Mouse (Mus musculus): Measurements from ENCODE around the gene Gnb2.

DNA sequence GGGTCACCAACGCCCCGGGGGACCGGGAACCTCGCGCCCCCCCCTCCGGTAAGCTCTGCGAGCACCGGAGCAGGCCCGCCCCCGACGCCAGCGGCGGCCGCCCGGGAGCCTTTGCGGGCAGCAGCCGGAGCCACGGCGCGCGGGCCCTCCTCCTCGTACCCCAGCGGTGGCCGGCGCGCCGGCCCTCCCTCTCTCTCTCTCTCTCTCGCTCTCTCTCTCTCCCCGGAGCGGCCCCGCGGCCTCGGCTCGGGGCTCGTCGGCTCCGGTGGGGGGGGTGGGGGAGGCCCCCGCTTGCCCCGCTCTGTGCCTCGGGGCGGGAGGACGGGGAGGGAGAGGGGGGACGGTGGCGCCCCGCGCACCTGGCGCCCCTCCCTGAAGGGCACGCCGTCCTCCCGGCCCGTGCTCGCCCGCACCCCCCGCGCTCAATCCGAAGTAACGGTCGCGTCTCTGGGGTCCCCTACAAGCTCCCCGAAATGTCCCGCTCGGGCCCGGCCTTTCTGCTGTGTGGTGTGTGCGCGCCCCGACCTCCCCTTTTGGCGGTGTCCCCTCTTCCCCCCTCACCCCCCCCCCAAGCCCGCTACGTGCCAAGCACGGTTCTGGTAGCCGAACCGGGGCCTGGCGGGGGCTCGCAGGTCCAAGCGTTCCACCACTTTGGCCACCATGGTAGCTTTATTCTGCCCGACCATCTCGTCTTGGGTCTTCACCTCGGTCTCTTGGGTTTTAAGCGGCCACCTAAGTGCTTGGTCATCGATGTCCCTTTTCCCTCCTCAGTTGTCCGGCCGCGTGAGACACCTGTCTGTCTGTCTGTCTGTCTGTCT is 22.5 kb downstream of the Gnb2 start:
- TF ChIP-seq CTCF (IDR thresholded peaks at IDR 0.05; ENCODE audit: extremely low read depth, insufficient read depth, insufficient read length, insufficient replicate concordance): no peak
- no peak for TF ChIP-seq POLR2A (IDR thresholded peaks at IDR 0.05; ENCODE audit: low read depth, low read length)
